Mouse (Mus musculus): ENCODE results near the gene Ugt1a5. TPM values are rescaled to one million over a fixed set of nuclear protein-coding genes. Genes with fewer than 3 reads are reported as not detected.

Gene Ugt1a5
- polyA plus RNA-seq, 1 experiment from 2014 or later, result not detected

- H3K27ac ChIP-seq (replicated peaks; ENCODE audit: low read depth, low read length), result no peak overlapping the region
- DNase-seq (no peak), ATAC-seq (ENCODE audit: low FRiP score, low TSS enrichment) (no peak)
- H3K4me3 ChIP-seq (replicated peaks; ENCODE audit: low read depth, low read length), result no peak overlapping the region
- H3K36me3 ChIP-seq (ENCODE audit: control insufficient read depth, insufficient read depth, low read length), result no peaks in the 10 kb centered on the region
- H3K27me3 ChIP-seq (ENCODE audit: control insufficient read depth, insufficient read depth, low read length), result no peaks in the 10 kb centered on the region
- no peak overlapping the region for H3K4me2 ChIP-seq (ENCODE audit: low read length)
- no peak overlapping the region for H3K9ac ChIP-seq (replicated peaks; ENCODE audit: low read length)
- WGBS, result 70% methylated on average over 4 of the region's 4 CpGs
- H3K4me1 ChIP-seq (ENCODE audit: control insufficient read depth, insufficient read depth, low read length), result no peaks in the 10 kb centered on the region
- peaks cover 97% of the 10 kb centered on the region for H3K9me3 ChIP-seq (ENCODE audit: control insufficient read depth, low read length)
These were observed 82.8 kb downstream of the Ugt1a5 start for GRCm38 (mm10) chr1:88248658-88249057.

- DNase-seq, result no peak
- Histone ChIP-seq H3K27me3 (ENCODE audit: control insufficient read depth, insufficient read depth, low read length) (no peaks in the 10 kb centered on the region), H3K4me2 (ENCODE audit: low read length) (no peak overlapping the region)
These were observed 83.8 kb downstream of the Ugt1a5 start for GRCm38 (mm10) chr1:88249596-88249995.

GRCm38 (mm10) chr1:88250023-88250422 lies 84.2 kb downstream of the Ugt1a5 start:
- Histone ChIP-seq H3K4me2 (ENCODE audit: low read length) (no peak overlapping the region), H3K4me3 (replicated peaks; ENCODE audit: low read depth, low read length) (no peak overlapping the region), H3K27ac (replicated peaks; ENCODE audit: low read depth, low read length) (no peak overlapping the region), H3K36me3 (ENCODE audit: control insufficient read depth, insufficient read depth, low read length) (no peaks in the 10 kb centered on the region), H3K4me1 (ENCODE audit: control insufficient read depth, insufficient read depth, low read length) (no peaks in the 10 kb centered on the region), H3K27me3 (ENCODE audit: control insufficient read depth, insufficient read depth, low read length) (no peaks in the 10 kb centered on the region), H3K9me3 (ENCODE audit: control insufficient read depth, low read length) (peaks cover 95% of the 10 kb centered on the region), H3K9ac (replicated peaks; ENCODE audit: low read length) (no peak overlapping the region)
- no peak for DNase-seq
- no peak for ATAC-seq (ENCODE audit: low FRiP score, low TSS enrichment)
- 83% methylated on average over 5 of the region's 5 CpGs for WGBS

More at GRCm38 (mm10) chr1:88249596-88249995, 83.8 kb downstream of the Ugt1a5 start:
- Histone ChIP-seq H3K9me3 (ENCODE audit: control insufficient read depth, low read length) (peaks cover 95% of the 10 kb centered on the region), H3K4me3 (replicated peaks; ENCODE audit: low read depth, low read length) (no peak overlapping the region), H3K9ac (replicated peaks; ENCODE audit: low read length) (no peak overlapping the region), H3K27ac (replicated peaks; ENCODE audit: low read depth, low read length) (no peak overlapping the region), H3K4me1 (ENCODE audit: control insufficient read depth, insufficient read depth, low read length) (no peaks in the 10 kb centered on the region), H3K36me3 (ENCODE audit: control insufficient read depth, insufficient read depth, low read length) (no peaks in the 10 kb centered on the region)
- ATAC-seq (ENCODE audit: low FRiP score, low TSS enrichment), result no peak
- WGBS, result 77% methylated on average over 7 of the region's 7 CpGs

DNA sequence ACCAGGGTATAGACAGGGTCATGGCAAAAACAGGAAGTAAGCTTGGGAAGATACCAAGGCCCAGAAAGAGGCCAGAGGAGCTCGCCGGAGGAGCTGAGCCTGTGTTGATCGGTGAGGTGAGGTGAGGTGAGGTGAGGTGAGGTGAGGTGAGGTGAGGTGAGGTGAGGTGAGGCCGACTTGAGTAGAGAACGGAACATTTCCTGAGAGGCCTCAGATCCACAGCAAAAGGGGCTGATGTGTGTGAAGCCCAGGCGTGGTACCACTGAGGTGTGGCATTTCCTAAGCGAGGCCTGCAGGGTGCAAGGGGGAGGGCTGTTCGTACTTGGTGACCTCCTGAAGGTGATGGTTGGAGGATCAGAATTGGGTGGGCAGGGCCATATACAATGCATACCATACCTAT lies 87.3 kb downstream of the Ugt1a5 start:
- WGBS, result 74% methylated on average over 8 of the region's 8 CpGs
- Histone ChIP-seq H3K4me2 (ENCODE audit: low read length) (no peak overlapping the region), H3K27ac (replicated peaks; ENCODE audit: low read depth, low read length) (no peak overlapping the region), H3K4me1 (ENCODE audit: control insufficient read depth, insufficient read depth, low read length) (no peaks in the 10 kb centered on the region), H3K36me3 (ENCODE audit: control insufficient read depth, insufficient read depth, low read length) (no peaks in the 10 kb centered on the region), H3K9me3 (ENCODE audit: control insufficient read depth, low read length) (peaks cover 92% of the 10 kb centered on the region), H3K4me3 (replicated peaks; ENCODE audit: low read depth, low read length) (no peak overlapping the region), H3K9ac (replicated peaks; ENCODE audit: low read length) (no peak overlapping the region), H3K27me3 (ENCODE audit: control insufficient read depth, insufficient read depth, low read length) (no peaks in the 10 kb centered on the region)
- DNase-seq (no peak), ATAC-seq (ENCODE audit: low FRiP score, low TSS enrichment) (no peak)

GRCm38 (mm10) chr1:88253540-88253939 lies 87.7 kb downstream of the Ugt1a5 start:
- Histone ChIP-seq H3K4me2 (ENCODE audit: low read length) (no peak overlapping the region), H3K4me1 (ENCODE audit: control insufficient read depth, insufficient read depth, low read length) (no peaks in the 10 kb centered on the region), H3K27ac (replicated peaks; ENCODE audit: low read depth, low read length) (no peak overlapping the region), H3K27me3 (ENCODE audit: control insufficient read depth, insufficient read depth, low read length) (no peaks in the 10 kb centered on the region), H3K9me3 (ENCODE audit: control insufficient read depth, low read length) (peaks cover 88% of the 10 kb centered on the region), H3K9ac (replicated peaks; ENCODE audit: low read length) (no peak overlapping the region), H3K4me3 (replicated peaks; ENCODE audit: low read depth, low read length) (no peak overlapping the region), H3K36me3 (ENCODE audit: control insufficient read depth, insufficient read depth, low read length) (no peaks in the 10 kb centered on the region)
- ATAC-seq (ENCODE audit: low FRiP score, low TSS enrichment) (no peak), DNase-seq (no peak)
- WGBS, result 76% methylated on average over 6 of the region's 6 CpGs

DNA sequence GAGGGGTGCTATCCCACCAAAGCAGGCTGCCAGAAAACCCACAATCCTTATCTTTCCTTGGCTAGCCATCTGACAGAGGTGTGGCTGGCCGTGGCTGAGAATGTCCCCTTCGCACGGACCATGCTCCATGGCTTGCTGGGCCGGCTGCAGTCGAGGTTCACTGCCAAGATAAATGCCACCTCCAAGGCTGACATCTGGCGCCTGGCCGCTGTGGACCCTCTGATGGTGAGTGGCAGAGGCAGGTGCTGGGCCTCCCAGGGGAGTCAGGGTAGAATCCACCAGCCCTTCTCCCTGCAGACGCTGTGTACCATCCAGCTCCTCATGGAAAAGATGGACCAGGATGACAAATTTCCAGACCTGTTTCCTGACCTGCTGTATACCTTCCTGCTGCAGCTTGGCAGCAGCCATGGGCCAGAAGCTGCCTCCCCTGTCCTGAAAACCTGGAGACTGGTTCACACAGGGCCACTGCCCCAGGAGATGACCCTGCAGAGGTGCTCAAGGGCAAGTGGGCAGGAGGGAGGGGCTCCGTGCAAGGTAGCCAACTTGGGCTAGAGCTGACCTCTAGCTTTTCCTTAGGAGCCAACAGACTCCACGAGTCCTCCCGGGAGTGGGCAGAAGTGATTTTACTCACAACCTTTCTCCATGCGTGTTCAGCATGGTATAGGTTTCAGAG lies 89.1 kb downstream of the Ugt1a5 start:
- Histone ChIP-seq H3K4me3 (replicated peaks; ENCODE audit: low read depth, low read length) (no peak overlapping the region), H3K9ac (replicated peaks; ENCODE audit: low read length) (no peak overlapping the region), H3K9me3 (ENCODE audit: control insufficient read depth, low read length) (peaks cover 74% of the 10 kb centered on the region), H3K4me2 (ENCODE audit: low read length) (no peak overlapping the region), H3K27ac (replicated peaks; ENCODE audit: low read depth, low read length) (no peak overlapping the region), H3K4me1 (ENCODE audit: control insufficient read depth, insufficient read depth, low read length) (no peaks in the 10 kb centered on the region), H3K27me3 (ENCODE audit: control insufficient read depth, insufficient read depth, low read length) (no peaks in the 10 kb centered on the region), H3K36me3 (ENCODE audit: control insufficient read depth, insufficient read depth, low read length) (peaks cover 6% of the 10 kb centered on the region)
- ATAC-seq (ENCODE audit: low FRiP score, low TSS enrichment) (peak; percentile 7; the same call in 1 of the 2 replicates), DNase-seq (no peak)
- WGBS, result 88% methylated on average over 12 of the region's 12 CpGs

- Histone ChIP-seq H3K27ac (replicated peaks; ENCODE audit: low read depth, low read length) (no peak overlapping the region), H3K4me1 (ENCODE audit: control insufficient read depth, insufficient read depth, low read length) (no peaks in the 10 kb centered on the region), H3K27me3 (ENCODE audit: control insufficient read depth, insufficient read depth, low read length) (no peaks in the 10 kb centered on the region), H3K4me3 (replicated peaks; ENCODE audit: low read depth, low read length) (no peak overlapping the region), H3K36me3 (ENCODE audit: control insufficient read depth, insufficient read depth, low read length) (peaks cover 11% of the 10 kb centered on the region), H3K9me3 (ENCODE audit: control insufficient read depth, low read length) (peaks cover 69% of the 10 kb centered on the region), H3K4me2 (ENCODE audit: low read length) (no peak overlapping the region), H3K9ac (replicated peaks; ENCODE audit: low read length) (no peak overlapping the region)
- 56% methylated on average over 2 of the region's 2 CpGs for WGBS
- no peak for DNase-seq
- ATAC-seq (ENCODE audit: low FRiP score, low TSS enrichment), result peak; percentile 2; the same call in 1 of the 2 replicates
These were observed 89.7 kb downstream of the Ugt1a5 start for GRCm38 (mm10) chr1:88255466-88255857.

GRCm38 (mm10) chr1:88255989-88256754 lies 90.4 kb downstream of the Ugt1a5 start:
- H3K4me2 ChIP-seq (ENCODE audit: low read length), result no peak overlapping the region
- peaks cover 18% of the 10 kb centered on the region for H3K36me3 ChIP-seq (ENCODE audit: control insufficient read depth, insufficient read depth, low read length)
- H3K27me3 ChIP-seq (ENCODE audit: control insufficient read depth, insufficient read depth, low read length), result no peaks in the 10 kb centered on the region
- H3K27ac ChIP-seq (replicated peaks; ENCODE audit: low read depth, low read length), result no peak overlapping the region
- peaks cover 62% of the 10 kb centered on the region for H3K9me3 ChIP-seq (ENCODE audit: control insufficient read depth, low read length)
- H3K9ac ChIP-seq (replicated peaks; ENCODE audit: low read length), result no peak overlapping the region
- ATAC-seq (ENCODE audit: low FRiP score, low TSS enrichment) (no peak; the same call in 1 of the 2 replicates), DNase-seq (no peak)
- 79% methylated on average over 13 of the region's 13 CpGs for WGBS
- no peaks in the 10 kb centered on the region for H3K4me1 ChIP-seq (ENCODE audit: control insufficient read depth, insufficient read depth, low read length)
- H3K4me3 ChIP-seq (replicated peaks; ENCODE audit: low read depth, low read length), result no peak overlapping the region

Data from midbrain, embryonic 14.5 days (tissue).